Mouse (Mus musculus) layer of hippocampus, postnatal 10 days (tissue): ENCODE data around the gene Slc35e4. TPM values are rescaled to one million over a fixed set of nuclear protein-coding genes. Genes with fewer than 3 reads are reported as not detected.
A peak's percentile ranks its signal among the peaks of the same experiment; 100 is the strongest.
"Not testable (repeated sequence)": the region's sequence is repeated elsewhere in the genome, so short reads cannot be mapped to it uniquely, and the experiment has no call there.

Experiments
- DNase-seq, 2 experiments: peaks; one replicate each; pipeline ENCODE4 v3.0.0; 2021; ENCODE audit warnings: low spot score in 2 of 2
- long read RNA-seq: library from polyadenylated mRNA; stranded (forward); transcript quantifications from one replicate; pipeline ENCODE4 v2.0.0, GENCODE M21; 2023
- total RNA-seq, 2 experiments: library from RNA; stranded (reverse); gene quantifications; 2 replicates each; pipeline ENCODE4 v1.2.3; 2021

Slc35e4 gene
- total RNA-seq = 10 to 100 TPM; 21.8 to 22.2 TPM
- long read RNA-seq, transcript Slc35e4-201 (2 exons, 3,059 nt) = major isoform, 24 of 26 reads
- long read RNA-seq, partial matches to known transcripts = 0 of 26 reads
- long read RNA-seq, other reads (novel, unspliced or antisense) = 2 of 26 reads

DNA sequence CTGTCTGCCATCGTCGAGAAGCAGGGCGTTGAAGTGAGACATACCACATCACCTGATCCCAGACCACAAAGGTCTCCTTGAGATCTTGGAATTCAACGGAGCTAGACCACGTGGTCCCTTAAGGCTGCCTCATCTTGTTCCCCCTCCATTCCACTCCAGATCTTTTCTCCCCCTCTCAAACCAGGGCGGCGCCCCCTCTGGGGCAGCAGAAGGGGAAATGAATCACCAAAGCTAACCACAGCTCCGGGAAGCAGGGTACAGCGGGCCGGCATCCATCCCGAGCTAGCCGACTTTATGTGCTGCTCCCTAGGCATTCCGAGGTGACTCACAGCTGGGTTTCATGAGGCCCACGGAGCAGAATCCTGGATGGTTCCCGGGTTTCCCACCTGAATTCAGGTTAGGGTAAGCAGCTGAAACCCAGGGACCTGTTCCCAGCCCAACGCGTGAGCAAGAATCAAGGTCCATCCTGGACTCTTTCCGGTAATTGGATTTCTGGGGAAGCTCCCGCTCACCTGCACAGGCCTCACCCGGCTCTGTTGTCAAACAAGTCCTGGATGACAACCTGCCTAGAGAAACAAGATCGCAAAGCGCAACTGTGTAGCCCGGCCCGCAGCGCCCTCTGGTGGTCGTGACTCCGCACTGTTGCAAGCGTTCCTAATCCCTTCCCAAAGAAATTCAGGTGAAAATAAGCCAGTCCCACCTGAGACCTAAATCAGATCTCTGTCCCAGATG, at the start of gene Slc35e4:
Slc35e4 (minus strand) TSS at position 556 of the 732 bp plus-strand sequence.
- DNase-seq = peak; percentile 88 to 91

DNA sequence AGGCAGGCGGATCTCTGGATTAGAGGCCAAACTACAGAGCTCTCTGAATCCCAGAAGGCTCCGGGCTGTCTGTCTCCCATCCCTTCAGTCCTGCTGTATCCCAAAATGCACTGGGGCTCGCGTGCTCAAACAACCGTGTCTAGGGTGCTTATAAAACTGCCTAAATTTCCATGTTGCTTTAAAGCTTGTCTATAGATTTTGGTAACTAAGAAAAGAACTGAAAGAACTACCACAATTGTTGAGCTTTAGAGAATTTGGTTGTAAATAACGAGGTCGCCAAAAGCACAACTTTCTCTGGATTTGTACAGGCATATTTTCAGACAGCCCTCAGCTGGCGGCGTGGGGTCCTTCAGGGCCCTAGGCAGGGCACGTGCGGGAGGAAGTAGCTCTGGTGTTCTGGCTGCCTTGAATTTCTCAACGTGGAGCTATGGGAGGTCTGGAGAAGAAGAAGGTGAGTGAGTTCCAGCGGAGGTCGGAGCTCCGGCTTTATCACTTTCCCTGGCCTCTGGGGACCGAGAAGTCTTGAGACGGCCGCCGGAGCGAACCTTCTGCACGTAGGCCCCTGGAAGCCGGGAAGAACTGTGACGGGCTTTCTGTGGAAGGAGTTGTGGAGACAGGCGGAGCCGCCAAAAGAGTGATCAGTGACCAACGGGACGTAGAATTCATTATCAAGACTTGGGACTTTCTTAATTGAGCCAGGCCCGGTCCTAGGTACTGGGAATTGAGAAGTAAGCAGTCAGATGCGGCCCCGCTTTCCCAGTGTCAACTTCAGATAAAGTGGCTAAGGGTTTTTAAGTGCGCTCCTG, 49.3 kb upstream of the Slc35e4 start, which contains the start of gene Pes1:
Pes1 (plus strand) TSS at position 366 of the 806 bp plus-strand sequence.
- peak; percentile 73 to 85 for DNase-seq

DNA sequence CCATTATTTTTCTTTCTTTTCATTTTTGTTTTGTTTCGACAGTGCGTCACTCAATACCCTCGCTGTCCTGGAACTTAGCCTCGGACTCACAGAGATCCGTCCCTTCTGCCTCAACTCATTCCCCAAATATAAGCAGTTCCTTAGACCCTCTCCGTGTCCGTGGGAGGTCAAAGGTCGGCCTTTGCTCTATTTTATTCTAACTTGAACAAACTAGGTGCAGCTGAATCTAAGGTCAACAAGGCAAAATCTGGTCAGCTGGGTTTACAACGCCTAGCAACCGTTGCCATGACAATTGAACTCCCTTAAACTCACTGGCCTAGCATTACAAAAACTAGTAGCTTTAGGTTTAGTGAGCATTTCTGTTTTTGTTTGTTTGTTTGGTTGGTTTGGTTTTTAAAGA, 48.7 kb upstream of the Slc35e4 start:
- no peak for DNase-seq

DNA sequence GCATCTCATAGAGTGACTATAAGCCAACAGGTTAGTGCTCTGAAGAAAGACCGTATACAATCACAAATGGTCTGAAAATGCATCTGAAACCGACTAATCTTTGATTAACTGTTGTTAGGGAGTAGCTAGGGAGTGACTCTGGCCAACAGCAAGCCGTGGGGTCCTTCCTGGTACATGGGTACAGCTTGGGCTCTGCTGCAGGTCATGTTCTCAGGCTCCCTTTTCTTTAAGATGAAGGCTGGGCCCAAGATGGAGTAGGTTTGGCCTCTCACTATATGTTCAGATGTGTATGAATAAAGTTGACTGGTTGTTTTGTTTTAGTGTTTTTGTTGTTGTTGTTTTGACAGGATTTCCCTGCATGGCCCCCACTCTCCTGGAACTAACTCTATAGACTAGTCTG, 47.3 kb upstream of the Slc35e4 start:
- no peak for DNase-seq

DNA sequence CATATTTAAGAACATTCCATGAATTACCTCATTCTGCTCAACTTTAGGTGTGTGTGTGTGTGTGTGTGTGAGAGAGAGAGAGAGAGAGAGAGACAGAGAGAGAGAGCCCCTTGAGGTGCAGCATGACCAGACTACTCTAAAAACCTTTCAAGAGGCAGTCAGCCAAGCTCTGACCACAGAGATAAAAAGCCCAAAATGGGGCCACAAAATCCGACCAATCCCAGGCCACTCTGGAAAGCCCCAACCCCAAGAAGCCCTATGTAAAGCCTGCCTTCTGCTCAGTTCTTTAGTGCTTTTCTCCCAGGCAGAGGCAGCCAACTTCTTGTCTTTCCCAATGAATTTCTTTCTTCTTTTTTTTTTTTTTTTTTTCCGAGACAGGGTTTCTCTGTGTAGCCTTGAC, 46.4 kb upstream of the Slc35e4 start:
- DNase-seq = no peak

DNA sequence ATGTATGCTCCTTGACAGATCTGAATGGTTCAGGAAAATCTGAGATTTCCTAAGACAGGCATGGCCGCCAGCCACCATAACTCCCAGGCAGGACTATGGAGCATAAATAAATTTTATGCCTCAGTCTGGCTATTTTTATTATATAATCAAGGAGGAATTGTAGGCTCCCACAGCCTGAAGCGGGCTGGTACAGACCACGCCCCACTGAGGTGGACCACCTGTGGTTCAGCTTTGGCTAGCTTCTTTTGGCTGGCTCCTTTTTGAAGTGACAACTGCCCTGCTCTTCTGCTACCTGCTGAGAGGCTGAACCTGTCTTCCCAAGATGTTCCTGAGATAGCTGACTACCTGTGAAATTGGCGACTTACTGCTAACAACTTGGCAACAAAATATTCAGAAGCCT, 40.9 kb upstream of the Slc35e4 start:
- DNase-seq = not testable (repeated sequence)

DNA sequence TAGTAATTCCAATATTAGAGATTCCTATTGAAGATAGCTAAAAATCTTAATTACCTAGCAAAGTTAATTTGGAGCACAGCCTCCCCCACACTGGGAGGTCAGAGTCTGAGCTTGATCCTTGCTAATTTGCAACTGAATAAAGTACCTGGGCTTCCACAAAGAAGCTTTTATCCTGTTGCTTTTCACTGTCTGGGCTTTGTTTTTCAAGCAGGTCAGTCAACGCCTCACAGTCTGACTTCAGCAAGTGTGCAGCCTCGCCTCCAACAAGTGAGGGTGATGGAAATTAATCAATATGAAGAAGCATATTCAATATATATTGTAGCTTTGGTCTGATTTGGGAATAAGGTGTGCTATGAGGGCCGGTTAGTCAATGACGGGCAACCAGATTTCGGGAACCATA, 40.4 kb upstream of the Slc35e4 start:
- DNase-seq = not testable (repeated sequence)

DNA sequence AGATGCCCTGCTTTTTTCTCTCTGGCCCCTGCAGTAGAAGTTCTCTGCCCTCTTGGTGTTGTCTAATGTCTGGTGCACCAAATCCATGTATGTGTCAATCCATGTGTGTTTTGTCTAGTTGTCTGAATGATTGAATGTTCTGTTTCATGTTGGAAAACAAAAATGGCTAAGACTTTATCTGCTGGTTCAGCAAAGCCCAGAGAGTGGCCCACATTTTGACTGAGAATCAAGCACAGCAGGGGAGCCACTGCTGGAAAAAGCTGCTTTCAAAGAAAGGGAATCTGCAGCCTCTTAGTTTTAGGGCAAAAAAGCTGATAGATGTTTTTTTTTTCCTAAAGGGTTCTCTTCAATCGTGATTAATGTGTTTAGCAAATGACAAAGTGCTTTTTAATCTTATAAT, 31.9 kb upstream of the Slc35e4 start:
- DNase-seq = no peak

DNA sequence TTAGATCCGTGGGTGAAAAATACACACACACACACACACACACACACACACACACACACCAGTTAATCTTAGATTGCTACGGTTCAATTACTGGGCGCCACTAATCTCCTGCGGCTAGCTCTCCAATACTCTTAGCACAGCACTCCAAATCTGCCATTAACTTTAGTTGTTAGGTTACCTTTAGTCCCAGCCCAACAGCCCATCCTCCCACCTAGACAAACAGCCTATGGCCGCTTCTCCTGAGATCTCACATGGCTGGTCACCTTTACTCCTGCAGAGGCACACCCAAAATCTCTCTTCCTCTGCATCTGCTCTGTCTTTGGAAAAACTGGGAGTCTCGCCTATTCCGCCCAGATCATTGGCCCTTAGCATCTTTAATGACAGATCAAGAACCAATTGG, 26.9 kb upstream of the Slc35e4 start:
- DNase-seq = no peak

DNA sequence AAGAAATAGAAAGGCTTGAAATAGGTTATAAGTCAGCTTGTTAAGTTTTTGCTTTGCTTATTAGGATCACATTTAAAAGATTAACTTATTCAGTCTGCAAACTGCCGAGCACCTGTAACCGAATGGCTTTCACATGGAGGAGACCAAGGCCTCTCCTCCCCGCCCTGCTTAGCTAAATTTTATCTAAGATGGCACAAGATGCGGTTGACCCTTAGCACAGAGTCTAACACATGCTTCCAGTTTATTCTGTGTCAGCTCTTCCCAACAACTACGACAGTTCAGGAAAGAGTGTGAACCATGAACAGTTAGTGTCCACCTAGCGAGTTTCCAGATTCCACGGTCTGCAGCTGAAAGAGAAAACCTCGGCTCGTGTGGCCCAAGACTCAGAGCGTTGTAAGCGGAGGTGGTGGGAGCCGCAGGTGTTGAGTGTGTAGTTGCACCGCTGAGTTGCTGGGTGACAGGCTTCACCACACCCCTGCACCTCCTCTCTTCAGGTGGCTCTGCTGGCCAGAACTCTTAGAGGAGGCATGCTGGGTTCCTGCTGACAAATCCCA, 22.9 kb upstream of the Slc35e4 start:
- DNase-seq = no peak

DNA sequence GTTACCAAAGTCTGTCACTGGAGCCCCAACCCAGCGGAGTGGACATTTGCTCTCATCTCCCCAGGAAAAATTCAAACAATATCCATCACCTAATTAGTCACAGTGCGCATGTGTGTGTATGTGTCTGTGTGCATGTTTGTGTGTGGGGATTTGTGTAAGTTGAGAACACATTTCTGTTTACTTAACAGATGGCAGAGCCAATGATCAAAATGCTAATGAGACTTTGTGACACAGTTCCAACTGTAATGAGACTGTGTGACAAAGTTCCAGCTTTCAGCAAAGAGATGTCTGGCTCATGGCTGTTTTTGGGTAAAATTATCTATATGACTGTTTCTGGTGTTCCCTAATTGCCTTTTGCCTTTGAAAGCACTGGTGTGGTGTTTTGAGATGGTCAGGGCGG, 21.9 kb upstream of the Slc35e4 start:
- no peak for DNase-seq

DNA sequence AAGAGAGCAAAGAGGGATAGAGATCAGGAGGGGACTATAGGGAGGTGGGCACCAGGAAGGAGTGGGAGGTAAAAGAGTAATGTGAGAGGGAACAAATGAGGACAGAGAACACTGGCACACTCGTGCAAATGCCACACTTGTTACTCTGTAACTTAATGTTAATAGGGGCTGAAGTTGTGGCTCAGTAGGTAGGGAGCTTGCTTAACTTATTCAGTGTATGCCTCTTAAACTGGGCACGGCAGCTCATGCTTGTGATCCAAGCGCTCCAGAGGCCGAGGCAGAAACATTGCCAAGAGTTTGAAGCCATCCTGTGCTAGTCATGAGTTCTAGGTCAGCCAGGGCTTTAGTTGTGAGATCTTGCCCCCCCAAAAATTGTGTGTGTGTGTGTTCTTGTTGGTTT, 20.7 kb upstream of the Slc35e4 start:
- peak in 1 of 2 experiments; percentile 6 for DNase-seq

DNA sequence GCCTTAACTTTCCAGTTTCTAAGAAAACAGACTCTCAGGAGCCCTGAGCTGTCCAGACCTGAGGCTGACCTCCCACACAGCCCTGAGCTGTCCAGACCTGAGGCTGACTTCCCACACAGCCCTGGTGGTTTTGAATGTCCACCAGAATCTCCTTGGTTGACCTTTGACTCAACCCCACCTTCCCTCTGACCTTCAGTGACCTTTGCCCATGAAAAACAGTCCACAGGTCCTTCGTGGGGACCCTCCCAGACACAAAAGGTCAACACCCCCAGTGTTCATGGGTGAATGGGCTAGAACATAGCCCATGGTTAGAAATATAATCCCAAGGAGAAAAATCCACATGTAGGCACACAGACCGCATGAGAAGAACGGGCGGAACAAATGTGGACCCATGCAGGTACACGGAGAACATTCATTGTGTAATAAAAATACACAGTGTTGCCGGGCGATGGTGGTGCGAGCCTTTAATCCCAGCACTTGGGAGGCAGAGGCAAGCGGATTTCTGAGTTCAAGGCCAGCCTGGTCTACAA, 19.4 kb upstream of the Slc35e4 start:
- no peak for DNase-seq

DNA sequence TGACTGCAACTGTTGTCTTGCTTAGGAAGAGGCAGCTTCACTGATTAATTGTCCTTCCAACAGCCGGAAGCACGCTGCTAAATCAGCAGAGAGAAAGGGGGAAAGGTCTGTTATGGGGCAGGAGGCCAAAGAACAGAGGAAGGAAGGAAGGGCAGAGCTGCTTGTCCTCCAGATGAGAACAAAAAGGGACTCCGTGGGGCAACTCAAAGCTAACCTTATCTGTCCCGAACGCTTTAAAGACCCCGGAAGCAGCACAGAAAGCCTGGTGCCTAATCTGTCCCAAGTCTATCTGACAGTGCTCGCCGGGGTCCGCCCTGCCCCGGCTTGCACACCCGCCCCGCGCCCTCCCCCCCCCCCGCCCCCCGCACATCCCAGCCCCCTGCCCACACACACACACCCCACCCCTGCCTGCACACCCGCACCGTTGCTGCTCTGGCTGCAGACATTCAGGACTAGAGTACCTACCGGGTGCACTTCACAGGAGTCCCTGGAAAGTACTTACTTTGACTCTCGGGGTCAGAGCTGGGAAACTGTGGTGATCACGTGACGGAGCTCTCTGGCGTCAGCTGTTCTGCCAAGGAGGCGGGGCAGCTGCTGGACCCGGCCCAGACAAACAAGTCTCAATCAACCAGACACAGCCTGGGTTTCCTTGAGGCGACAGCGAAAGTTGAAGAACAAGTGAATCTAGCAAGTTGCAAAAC, 17.2 kb upstream of the Slc35e4 start, which contains the start of gene Tcn2:
Tcn2 (minus strand) TSS at position 649 of the 701 bp plus-strand sequence.
- peak; percentile 69 to 80 for DNase-seq

DNA sequence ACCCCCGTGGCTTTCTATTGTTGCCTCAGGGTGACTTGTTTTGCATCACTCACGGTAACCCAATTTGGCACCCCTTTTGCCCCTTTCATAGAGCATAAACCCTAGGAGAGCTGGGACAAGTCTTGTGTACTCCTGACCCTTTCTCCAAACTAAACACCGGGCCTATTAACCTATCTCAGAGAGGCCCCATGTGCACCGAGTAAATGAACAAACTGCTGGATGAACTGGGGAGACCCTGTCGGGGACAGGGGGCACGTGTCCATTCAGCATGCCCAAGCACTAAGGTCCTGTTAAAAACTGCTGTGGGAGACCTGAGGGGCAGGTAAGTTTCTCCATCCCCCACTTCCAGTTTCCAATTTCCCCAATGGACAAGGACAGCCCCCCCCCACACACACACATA, 16.5 kb upstream of the Slc35e4 start:
- DNase-seq = peak in 1 of 2 experiments; percentile 1

DNA sequence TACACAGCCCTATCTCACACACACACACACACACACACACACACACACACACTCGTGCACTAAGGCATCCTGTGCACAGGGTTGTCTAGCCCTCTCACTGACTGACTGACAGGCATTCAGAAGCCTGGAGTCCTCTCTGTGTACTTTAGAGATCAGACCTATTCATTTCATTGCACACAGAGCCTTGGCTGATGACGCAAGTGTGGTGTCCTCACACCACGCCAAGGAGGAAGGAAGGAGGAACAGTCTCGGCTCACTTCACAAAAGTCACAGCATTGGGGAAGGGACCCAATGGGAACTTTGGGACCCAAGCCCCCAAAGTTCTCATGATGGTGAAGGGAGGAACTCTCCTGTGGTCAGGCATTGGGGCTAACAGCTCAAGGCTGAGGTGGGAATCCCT, 15.6 kb upstream of the Slc35e4 start:
- DNase-seq = peak in 1 of 2 experiments; percentile 2

DNA sequence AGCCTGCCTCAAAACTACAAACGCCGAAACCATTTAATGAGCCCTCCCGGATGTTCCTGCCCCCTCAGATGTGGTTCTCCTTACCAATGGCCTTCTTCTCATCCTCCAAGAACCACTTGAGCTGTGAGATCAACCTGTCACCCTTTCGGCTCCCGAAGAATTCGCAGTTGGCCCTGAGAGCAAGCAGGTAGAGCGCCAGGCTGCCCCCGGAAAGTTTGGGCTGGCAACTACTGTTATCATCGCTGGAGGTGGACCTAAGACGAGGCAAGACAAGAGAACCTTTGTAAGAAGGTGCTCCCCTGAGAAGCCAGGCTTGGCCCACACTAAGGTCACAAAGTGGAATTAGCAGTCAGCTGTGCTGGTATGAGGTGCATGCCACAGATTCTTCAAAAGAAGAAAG, 11.5 kb upstream of the Slc35e4 start:
- DNase-seq = no peak

DNA sequence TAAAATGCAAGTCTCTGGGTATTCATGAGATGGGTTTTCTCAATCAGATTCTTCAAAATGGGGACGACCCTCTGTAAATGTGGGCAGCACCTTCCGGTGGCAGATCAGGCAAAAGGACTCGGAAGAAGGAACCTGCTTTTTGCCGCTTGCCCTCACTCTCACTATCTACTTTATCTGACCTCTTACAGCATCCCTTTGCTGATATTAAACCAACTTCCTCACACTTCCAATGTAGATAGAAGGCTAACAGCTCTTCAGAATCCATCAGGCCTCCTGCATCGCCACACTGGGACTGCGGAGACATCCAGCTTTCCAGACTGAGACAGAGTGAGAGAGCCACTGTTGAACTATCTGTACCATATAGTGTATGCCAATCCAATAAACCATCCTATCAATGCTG, 8.3 kb upstream of the Slc35e4 start:
- DNase-seq = no peak

DNA sequence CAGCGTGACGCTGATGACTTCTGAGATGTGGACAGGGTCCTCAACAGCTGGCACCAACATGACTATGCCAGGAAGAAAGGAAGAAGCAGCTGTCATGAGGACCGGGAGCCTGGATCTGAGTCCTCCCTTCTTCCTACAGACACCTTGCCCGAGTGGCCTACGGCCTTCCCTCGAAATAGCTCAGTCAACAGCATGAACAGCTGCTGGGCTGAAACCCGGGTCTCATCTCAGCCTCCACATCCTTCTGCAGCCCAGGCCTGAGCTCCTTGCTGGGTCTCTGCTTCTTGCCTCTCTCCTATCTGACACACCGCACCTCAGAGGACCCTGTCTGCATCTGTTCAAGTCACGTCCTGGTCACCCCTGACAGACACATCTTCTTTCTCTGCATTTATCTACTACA, 7.7 kb upstream of the Slc35e4 start:
- no peak for DNase-seq

DNA sequence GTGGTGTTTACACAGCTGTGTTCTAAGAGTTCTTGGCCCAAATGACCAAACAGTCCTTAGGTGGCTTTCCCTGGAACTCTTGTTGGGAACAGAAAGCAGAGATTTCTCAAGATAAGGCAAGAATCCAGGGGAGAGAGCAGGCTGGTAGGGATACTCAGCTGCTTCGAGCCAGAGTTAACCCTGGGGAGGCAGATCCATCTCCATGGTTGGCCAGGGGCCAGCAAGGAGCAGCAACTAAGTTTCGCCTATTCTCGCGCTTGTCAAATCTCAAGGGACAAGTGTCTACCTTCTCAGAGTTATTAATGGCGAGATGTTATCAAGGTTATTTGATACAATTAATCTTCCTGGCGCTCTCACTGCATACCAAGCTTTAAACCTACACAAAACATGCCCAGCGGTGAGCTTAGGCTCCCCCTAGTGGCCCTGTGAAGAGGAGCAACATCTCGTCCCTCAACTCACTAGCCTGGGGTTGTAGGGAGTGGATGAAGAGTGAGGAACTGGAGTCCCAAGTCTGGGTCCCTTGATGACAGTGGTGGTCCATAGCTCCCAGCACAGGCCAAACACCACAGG, 6.9 kb upstream of the Slc35e4 start:
- DNase-seq = peak; percentile 39 to 60

DNA sequence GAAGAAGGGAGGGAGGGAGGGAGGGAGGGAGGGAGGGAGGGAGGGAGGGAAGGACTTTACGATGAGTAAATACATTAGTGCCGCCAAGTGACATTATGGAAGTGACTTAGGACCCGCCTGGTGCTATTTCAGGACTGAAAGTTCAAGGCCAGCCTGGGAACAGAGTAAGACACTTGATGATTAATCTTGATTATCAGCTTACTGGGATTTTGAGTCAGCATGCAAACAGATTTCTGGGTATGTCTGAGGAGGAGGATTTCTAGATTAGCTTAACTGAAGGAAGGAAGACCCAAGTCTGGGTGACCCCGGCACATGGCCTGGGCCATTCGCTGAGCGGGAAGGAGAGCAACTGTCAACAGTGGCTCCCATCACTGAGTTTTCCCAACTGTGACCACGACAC, 6.0 kb upstream of the Slc35e4 start:
- no peak for DNase-seq
